Mouse (Mus musculus): ENCODE data around the gene Rora. TPM values are rescaled to one million over a fixed set of nuclear protein-coding genes. Genes with fewer than 3 reads are reported as not detected.

Rora gene
- polyA plus RNA-seq, 1 experiment from 2014 or later: 12.3 TPM

DNA sequence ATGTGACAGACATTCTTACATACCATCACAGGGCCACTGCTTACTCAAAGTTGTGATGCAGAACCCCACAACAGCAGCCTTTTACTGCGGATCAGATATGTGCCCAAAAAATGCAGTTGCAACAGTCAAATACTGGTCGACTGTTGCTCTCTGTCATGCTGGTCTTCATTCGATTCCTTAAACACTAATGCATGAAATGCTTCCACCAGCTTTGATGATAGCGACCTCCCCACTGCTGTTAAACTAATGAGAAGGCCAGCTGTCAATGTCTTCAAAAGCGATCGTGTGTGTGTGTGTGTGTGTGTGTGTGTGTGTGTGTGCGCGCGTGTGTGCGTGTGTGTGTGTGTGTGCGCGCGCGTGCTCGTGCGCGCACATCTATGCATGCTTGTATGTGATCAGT lies 730.9 kb downstream of the Rora start:
- H3K27ac ChIP-seq (replicated peaks; ENCODE audit: low read depth, low read length): no peak overlapping the region
- ATAC-seq (ENCODE audit: low read depth) (no peak), DNase-seq (ENCODE audit: low spot score) (no peak)
- no peaks in the 10 kb centered on the region for H3K36me3 ChIP-seq (ENCODE audit: control insufficient read depth, insufficient read depth, low read length)
- no peaks in the 10 kb centered on the region for H3K27me3 ChIP-seq (replicated peaks; ENCODE audit: control insufficient read depth, insufficient read depth, low read length)
- 82% methylated on average over 17 of the region's 17 CpGs for WGBS
- no peak overlapping the region for H3K9ac ChIP-seq (ENCODE audit: low read depth, low read length)
- H3K4me1 ChIP-seq (ENCODE audit: control insufficient read depth, insufficient read depth, low read length): no peaks in the 10 kb centered on the region
- no peak overlapping the region for H3K4me3 ChIP-seq (ENCODE audit: low read depth, low read length)
- H3K4me2 ChIP-seq (ENCODE audit: low read depth, low read length): no peak overlapping the region
- no peaks in the 10 kb centered on the region for H3K9me3 ChIP-seq (ENCODE audit: control insufficient read depth, low read length)

DNA sequence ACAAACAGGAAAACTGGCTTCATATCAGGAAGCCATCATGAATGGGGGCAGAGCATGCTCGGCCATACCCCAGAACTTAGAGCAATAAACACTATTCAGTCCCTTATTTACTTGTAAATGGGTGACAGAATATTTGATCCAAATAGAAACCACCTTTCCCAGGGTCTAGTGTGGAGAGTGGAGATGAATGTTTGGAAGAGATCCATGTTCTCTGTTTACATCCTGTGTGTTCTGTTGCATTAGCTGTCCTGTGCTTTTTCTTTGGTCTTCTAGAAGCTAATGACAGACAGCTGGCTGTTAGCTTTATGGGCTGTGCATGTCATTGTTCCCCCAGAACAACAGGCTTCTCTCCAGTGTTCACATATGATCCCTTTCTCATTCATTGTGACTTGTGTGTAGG lies 731.3 kb downstream of the Rora start:
- H3K9ac ChIP-seq (ENCODE audit: low read depth, low read length): no peak overlapping the region
- H3K4me3 ChIP-seq (ENCODE audit: low read depth, low read length): no peak overlapping the region
- H3K36me3 ChIP-seq (ENCODE audit: control insufficient read depth, insufficient read depth, low read length): no peaks in the 10 kb centered on the region
- H3K9me3 ChIP-seq (ENCODE audit: control insufficient read depth, low read length): no peaks in the 10 kb centered on the region
- no peak overlapping the region for H3K27ac ChIP-seq (replicated peaks; ENCODE audit: low read depth, low read length)
- no peaks in the 10 kb centered on the region for H3K27me3 ChIP-seq (replicated peaks; ENCODE audit: control insufficient read depth, insufficient read depth, low read length)
- no peaks in the 10 kb centered on the region for H3K4me1 ChIP-seq (ENCODE audit: control insufficient read depth, insufficient read depth, low read length)
- 58% methylated on average over 1 of the region's 1 CpGs for WGBS
- ATAC-seq (ENCODE audit: low read depth): no peak
- H3K4me2 ChIP-seq (ENCODE audit: low read depth, low read length): no peak overlapping the region
- no peak for DNase-seq (ENCODE audit: low spot score)

DNA sequence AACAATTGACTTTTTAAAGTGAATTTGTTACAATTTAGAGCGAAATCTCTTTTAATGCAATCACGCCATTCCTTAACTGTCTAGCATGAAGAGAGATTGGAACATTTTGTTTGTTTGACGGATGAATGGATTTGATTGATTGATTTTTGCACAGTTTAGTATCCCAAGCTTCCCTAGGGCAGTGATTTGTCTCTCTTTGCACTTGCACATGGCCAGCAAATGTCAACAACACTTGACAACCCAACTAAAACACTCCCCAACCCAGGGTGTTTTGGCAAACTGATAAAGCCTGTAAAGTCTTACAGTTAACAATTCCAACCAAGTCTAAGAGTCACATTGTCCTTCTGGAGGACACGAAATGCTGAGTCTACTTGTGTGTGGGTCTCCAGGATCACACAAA lies 733.7 kb downstream of the Rora start:
- 83% methylated on average over 4 of the region's 4 CpGs for WGBS
- no peak for ATAC-seq (ENCODE audit: low read depth)
- H3K9ac ChIP-seq (ENCODE audit: low read depth, low read length): no peak overlapping the region

DNA sequence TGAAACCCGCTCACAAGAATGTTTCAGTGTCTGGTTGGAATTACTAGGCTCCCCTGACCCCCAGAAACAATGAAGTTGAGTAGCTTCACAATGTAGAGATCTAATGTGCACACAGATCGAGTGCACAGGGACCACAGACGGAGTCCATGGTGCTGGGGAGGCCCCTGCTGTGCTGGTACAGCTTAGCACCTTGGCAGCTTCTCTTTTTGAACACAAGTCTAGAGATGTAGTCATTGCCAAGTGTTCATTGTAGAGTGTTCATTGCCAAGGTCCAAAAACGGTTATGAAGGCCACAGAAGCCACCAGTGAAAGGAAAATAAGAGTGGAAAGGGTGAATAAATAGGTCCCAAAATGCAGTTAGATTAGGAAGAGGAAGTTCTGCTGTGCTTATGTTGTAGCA lies 737.0 kb downstream of the Rora start:
- DNase-seq (ENCODE audit: low spot score) (no peak), ATAC-seq (ENCODE audit: low read depth) (no peak)
- Histone ChIP-seq H3K9me3 (ENCODE audit: control insufficient read depth, low read length) (no peaks in the 10 kb centered on the region), H3K27me3 (replicated peaks; ENCODE audit: control insufficient read depth, insufficient read depth, low read length) (no peaks in the 10 kb centered on the region), H3K9ac (ENCODE audit: low read depth, low read length) (no peak overlapping the region), H3K4me3 (ENCODE audit: low read depth, low read length) (no peak overlapping the region), H3K27ac (replicated peaks; ENCODE audit: low read depth, low read length) (no peak overlapping the region), H3K4me2 (ENCODE audit: low read depth, low read length) (no peak overlapping the region), H3K4me1 (ENCODE audit: control insufficient read depth, insufficient read depth, low read length) (no peaks in the 10 kb centered on the region), H3K36me3 (ENCODE audit: control insufficient read depth, insufficient read depth, low read length) (no peaks in the 10 kb centered on the region)
- WGBS: 69% methylated on average over 4 of the region's 4 CpGs

More for the DNA sequence above, 733.7 kb downstream of the Rora start:
- no peaks in the 10 kb centered on the region for H3K9me3 ChIP-seq (ENCODE audit: control insufficient read depth, low read length)
- H3K4me1 ChIP-seq (ENCODE audit: control insufficient read depth, insufficient read depth, low read length): no peaks in the 10 kb centered on the region
- DNase-seq (ENCODE audit: low spot score): no peak
- H3K4me2 ChIP-seq (ENCODE audit: low read depth, low read length): no peak overlapping the region
- no peak overlapping the region for H3K27ac ChIP-seq (replicated peaks; ENCODE audit: low read depth, low read length)
- H3K27me3 ChIP-seq (replicated peaks; ENCODE audit: control insufficient read depth, insufficient read depth, low read length): no peaks in the 10 kb centered on the region
- H3K4me3 ChIP-seq (ENCODE audit: low read depth, low read length): no peak overlapping the region
- no peaks in the 10 kb centered on the region for H3K36me3 ChIP-seq (ENCODE audit: control insufficient read depth, insufficient read depth, low read length)

DNA sequence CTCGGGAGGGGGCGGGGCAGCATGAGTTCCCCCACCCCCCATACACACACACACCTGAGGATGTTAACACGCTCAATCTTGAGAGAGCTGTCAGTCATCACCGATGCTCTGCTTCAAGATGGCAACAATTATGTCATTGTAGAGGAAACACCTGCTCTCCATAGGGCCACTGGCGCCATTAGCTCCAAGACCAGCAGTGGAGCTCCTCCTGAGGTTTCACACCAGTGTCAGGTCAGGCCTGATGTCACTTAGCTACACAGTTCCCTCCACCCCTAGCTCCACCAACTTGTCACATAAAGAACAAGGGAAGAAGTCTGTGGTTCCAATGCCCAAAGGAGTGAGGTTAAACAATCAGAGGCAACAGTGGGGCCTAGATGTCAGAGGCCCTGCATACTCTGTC lies 740.6 kb downstream of the Rora start:
- Histone ChIP-seq H3K9me3 (ENCODE audit: control insufficient read depth, low read length) (no peaks in the 10 kb centered on the region), H3K4me1 (ENCODE audit: control insufficient read depth, insufficient read depth, low read length) (peaks cover 13% of the 10 kb centered on the region), H3K4me3 (ENCODE audit: low read depth, low read length) (no peak overlapping the region), H3K36me3 (ENCODE audit: control insufficient read depth, insufficient read depth, low read length) (no peaks in the 10 kb centered on the region), H3K27me3 (replicated peaks; ENCODE audit: control insufficient read depth, insufficient read depth, low read length) (no peaks in the 10 kb centered on the region), H3K9ac (ENCODE audit: low read depth, low read length) (no peak overlapping the region), H3K27ac (replicated peaks; ENCODE audit: low read depth, low read length) (no peak overlapping the region), H3K4me2 (ENCODE audit: low read depth, low read length) (no peak overlapping the region)
- DNase-seq (ENCODE audit: low spot score) (no peak), ATAC-seq (ENCODE audit: low read depth) (no peak)
- WGBS: 75% methylated on average over 5 of the region's 5 CpGs

DNA sequence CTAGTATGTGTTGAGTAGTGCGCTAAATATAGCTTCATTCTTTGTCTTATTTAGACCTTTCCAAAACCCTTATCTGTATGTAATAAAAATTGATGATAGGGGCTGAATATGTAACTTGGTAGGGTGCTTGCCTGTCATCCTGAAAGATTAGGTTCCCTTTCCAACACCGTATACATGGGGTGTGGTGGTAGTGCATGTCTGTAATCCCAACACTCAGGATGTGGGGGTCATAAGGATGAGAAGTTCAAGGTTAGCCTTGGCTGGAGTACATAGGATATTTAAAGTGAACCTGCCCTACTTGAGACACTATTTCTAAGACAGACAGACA lies 743.8 kb downstream of the Rora start:
- peak overlapping the region; percentile 91 for H3K4me2 ChIP-seq (ENCODE audit: low read depth, low read length)
- no peak for DNase-seq (ENCODE audit: low spot score)
- H3K9me3 ChIP-seq (ENCODE audit: control insufficient read depth, low read length): no peaks in the 10 kb centered on the region
- no peaks in the 10 kb centered on the region for H3K27me3 ChIP-seq (replicated peaks; ENCODE audit: control insufficient read depth, insufficient read depth, low read length)
- peak overlapping the region; percentile 93 for H3K27ac ChIP-seq (replicated peaks; ENCODE audit: low read depth, low read length)
- 50% methylated on average over 2 of the region's 2 CpGs for WGBS
- peak overlapping the region; percentile 76 for H3K4me3 ChIP-seq (ENCODE audit: low read depth, low read length)
- H3K36me3 ChIP-seq (ENCODE audit: control insufficient read depth, insufficient read depth, low read length): no peaks in the 10 kb centered on the region
- peak; percentile 58 for ATAC-seq (ENCODE audit: low read depth)
- H3K9ac ChIP-seq (ENCODE audit: low read depth, low read length): peak overlapping the region; percentile 95
- H3K4me1 ChIP-seq (ENCODE audit: control insufficient read depth, insufficient read depth, low read length): peaks cover 13% of the 10 kb centered on the region

DNA sequence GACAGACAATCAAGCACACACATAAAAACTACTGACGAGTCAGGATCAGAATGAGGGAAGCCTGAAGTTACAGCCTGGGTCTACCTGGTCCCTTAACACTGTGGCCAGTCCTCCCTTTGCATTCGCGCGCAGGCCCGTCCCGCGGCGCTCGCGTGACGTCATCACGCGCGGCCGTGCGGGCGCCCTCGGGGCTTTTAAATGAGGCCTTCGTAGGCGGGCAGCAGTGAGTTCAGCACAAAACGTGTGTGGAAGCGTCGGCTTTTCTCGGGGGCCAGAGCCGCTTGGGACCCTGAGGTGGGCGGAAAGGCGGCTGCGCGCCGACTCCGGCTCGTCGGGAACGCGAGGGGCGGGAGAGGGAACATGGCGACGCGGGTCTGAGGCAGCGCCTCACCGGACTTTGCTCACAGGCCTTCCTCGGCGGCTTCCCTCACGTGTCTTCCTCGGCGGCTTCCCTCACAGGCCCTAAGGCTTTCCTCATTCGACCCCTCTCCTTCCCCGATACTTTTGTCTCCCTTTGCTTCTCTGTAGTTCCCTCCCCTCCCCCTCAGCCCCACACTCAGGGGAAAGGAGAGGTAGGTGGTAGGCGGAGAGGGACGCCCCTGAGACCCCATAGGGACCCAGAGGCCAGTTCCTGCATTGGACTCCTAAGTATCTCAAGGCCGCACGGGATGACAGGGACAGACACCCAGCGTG lies 744.3 kb downstream of the Rora start, which contains the start of gene Ice2:
TSS of gene Ice2 (plus strand) at position 147 of the 693 bp plus-strand sequence.
- H3K9ac ChIP-seq (ENCODE audit: low read depth, low read length): peak within 1 kb of the TSS; percentile 95
- no peaks in the 10 kb centered on the region for H3K36me3 ChIP-seq (ENCODE audit: control insufficient read depth, insufficient read depth, low read length)
- peak within 1 kb of the TSS; percentile 76 for H3K4me3 ChIP-seq (ENCODE audit: low read depth, low read length)
- peaks cover 13% of the 10 kb centered on the region for H3K4me1 ChIP-seq (ENCODE audit: control insufficient read depth, insufficient read depth, low read length)
- H3K27me3 ChIP-seq (replicated peaks; ENCODE audit: control insufficient read depth, insufficient read depth, low read length): no peaks in the 10 kb centered on the region
- H3K9me3 ChIP-seq (ENCODE audit: control insufficient read depth, low read length): no peaks in the 10 kb centered on the region
- H3K27ac ChIP-seq (replicated peaks; ENCODE audit: low read depth, low read length): peak within 1 kb of the TSS; percentile 93
- peak; percentile 93 for ATAC-seq (ENCODE audit: low read depth)
- WGBS: under 1% methylated on average over 39 of the region's 53 CpGs
- DNase-seq (ENCODE audit: low spot score): peak; percentile 88
- H3K4me2 ChIP-seq (ENCODE audit: low read depth, low read length): peak within 1 kb of the TSS; percentile 91

DNA sequence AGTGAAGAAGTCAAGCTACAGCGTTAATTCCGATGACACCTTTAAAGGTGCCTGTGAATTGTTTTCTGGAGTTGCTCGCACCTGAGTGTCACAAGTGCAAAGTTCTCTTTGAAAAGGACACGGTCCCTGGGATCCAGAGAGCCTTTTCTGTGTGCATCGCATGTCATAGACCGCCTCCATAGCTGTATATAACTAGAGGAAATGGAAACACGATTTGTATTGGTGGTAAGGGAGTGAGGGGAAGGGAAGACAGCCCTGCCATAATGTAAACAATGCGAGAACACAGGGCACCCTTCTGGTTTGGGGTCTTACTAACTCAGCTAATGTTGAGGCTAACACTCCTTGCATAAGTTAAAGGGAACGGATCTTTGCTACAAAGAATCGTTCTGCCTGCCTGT lies 744.9 kb downstream of the Rora start:
- ATAC-seq (ENCODE audit: low read depth) (no peak), DNase-seq (ENCODE audit: low spot score) (no peak)
- H3K9me3 ChIP-seq (ENCODE audit: control insufficient read depth, low read length): no peaks in the 10 kb centered on the region

DNA sequence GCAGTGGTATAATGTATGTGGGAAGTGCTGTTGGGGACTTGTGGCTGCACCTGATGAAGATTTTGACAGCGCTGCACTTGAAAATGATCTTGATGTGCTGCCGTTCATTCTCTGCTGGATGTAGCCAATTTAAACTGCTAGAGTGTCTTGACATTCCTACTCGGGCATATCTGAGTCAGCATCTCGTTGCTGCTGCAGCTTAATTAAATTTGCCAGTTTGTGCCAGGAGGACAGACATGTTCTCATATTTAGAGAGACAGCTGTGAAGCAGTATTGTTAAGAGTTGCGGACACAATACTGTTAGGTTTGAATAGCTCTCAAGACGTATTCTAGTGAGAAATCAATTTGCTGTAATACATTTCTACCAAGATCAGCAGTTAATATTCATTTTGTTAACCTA lies 751.1 kb downstream of the Rora start:
- 70% methylated on average over 6 of the region's 6 CpGs for WGBS
- H3K9me3 ChIP-seq (ENCODE audit: control insufficient read depth, low read length): no peaks in the 10 kb centered on the region
- no peaks in the 10 kb centered on the region for H3K27me3 ChIP-seq (replicated peaks; ENCODE audit: control insufficient read depth, insufficient read depth, low read length)
- H3K27ac ChIP-seq (replicated peaks; ENCODE audit: low read depth, low read length): no peak overlapping the region
- H3K4me1 ChIP-seq (ENCODE audit: control insufficient read depth, insufficient read depth, low read length): no peaks in the 10 kb centered on the region
- H3K36me3 ChIP-seq (ENCODE audit: control insufficient read depth, insufficient read depth, low read length): peaks cover 11% of the 10 kb centered on the region
- no peak overlapping the region for H3K4me2 ChIP-seq (ENCODE audit: low read depth, low read length)
- ATAC-seq (ENCODE audit: low read depth): no peak
- DNase-seq (ENCODE audit: low spot score): no peak
- no peak overlapping the region for H3K4me3 ChIP-seq (ENCODE audit: low read depth, low read length)
- H3K9ac ChIP-seq (ENCODE audit: low read depth, low read length): no peak overlapping the region

More for the DNA sequence above, 744.9 kb downstream of the Rora start:
- Histone ChIP-seq H3K27ac (replicated peaks; ENCODE audit: low read depth, low read length) (peak overlapping the region; percentile 93), H3K4me3 (ENCODE audit: low read depth, low read length) (peak overlapping the region; percentile 76), H3K9ac (ENCODE audit: low read depth, low read length) (peak overlapping the region; percentile 95), H3K4me2 (ENCODE audit: low read depth, low read length) (peak overlapping the region; percentile 91), H3K4me1 (ENCODE audit: control insufficient read depth, insufficient read depth, low read length) (peaks cover 13% of the 10 kb centered on the region), H3K36me3 (ENCODE audit: control insufficient read depth, insufficient read depth, low read length) (no peaks in the 10 kb centered on the region), H3K27me3 (replicated peaks; ENCODE audit: control insufficient read depth, insufficient read depth, low read length) (no peaks in the 10 kb centered on the region)
- WGBS: 18% methylated on average over 10 of the region's 10 CpGs
